Mouse (Mus musculus): ENCODE measurements at regions not wholly inside any gene's neighbourhood (a gene's known extent, or its start where the extent isn't known, plus 50 kb on each side); places are given as distances from the start of the nearest gene placed in this dataset.

DNA sequence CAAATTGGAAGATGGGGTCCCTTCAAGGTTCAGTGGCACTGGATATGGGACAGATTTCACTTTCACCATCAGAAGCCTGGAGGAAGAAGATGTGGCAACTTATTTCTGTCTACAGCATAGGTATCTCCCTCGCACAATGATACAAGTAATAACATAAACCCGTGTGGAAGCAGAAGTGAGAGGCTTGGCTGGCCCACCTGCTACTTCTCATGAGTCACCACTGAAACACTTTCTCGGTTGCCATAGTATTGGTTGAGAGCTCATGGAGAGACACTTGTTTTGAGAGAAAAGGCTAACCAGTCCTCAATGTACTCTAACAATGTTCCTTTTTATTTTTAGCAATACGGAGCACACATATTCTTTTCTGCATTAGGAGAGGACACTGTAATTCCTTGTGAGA, 629.2 kb upstream of the Tacstd2 start:
- TF ChIP-seq MAFK (IDR thresholded peaks at IDR 0.05; ENCODE audit: insufficient read depth, low read depth, low read length) (no peak), CHD2 (IDR thresholded peaks at IDR 0.05; ENCODE audit: low read depth, low read length) (no peak), HCFC1 (IDR thresholded peaks at IDR 0.05; ENCODE audit: borderline replicate concordance, insufficient read depth, low read length) (no peak), ZNF384 (IDR thresholded peaks at IDR 0.05; ENCODE audit: low read depth, low read length) (no peak), ZC3H11A (IDR thresholded peaks at IDR 0.05; ENCODE audit: borderline replicate concordance, low read depth, low read length) (no peak)

Measured in ES-E14 (cell line).